Mouse (Mus musculus): ENCODE measurements at regions not wholly inside any gene's neighbourhood (a gene's known extent, or its start where the extent isn't known, plus 50 kb on each side); places are given as distances from the start of the nearest gene placed in this dataset.

- DNase-seq: no peak
These were observed 498.1 kb downstream of the Slc22a22 start for GRCm38 (mm10) chr15:56979353-56979752.

GRCm38 (mm10) chr15:56975446-56976433 lies 501.7 kb downstream of the Slc22a22 start:
- DNase-seq: no peak

- no peak for DNase-seq
These were observed 507.3 kb downstream of the Slc22a22 start for GRCm38 (mm10) chr15:56970140-56970539.

- DNase-seq: no peak
These were observed 521.1 kb downstream of the Slc22a22 start for GRCm38 (mm10) chr15:56956356-56956755.

- DNase-seq: no peak
These were observed 525.2 kb downstream of the Slc22a22 start for GRCm38 (mm10) chr15:56952176-56952575.

GRCm38 (mm10) chr15:56950824-56951223 lies 526.6 kb downstream of the Slc22a22 start:
- DNase-seq: no peak

- no peak for DNase-seq
These were observed 536.5 kb downstream of the Slc22a22 start for GRCm38 (mm10) chr15:56940891-56941290.

GRCm38 (mm10) chr15:56896553-56896952 lies 580.9 kb downstream of the Slc22a22 start:
- no peak for DNase-seq

GRCm38 (mm10) chr15:56881501-56881900 lies 595.9 kb downstream of the Slc22a22 start:
- DNase-seq: no peak

- DNase-seq: no peak
These were observed 611.5 kb downstream of the Slc22a22 start for GRCm38 (mm10) chr15:56865879-56866278.

GRCm38 (mm10) chr15:56865035-56865804 lies 612.2 kb downstream of the Slc22a22 start:
- no peak for DNase-seq

- DNase-seq: no peak
These were observed 618.6 kb downstream of the Slc22a22 start for GRCm38 (mm10) chr15:56858627-56859334.

GRCm38 (mm10) chr15:56858134-56858533 lies 619.3 kb downstream of the Slc22a22 start:
- no peak for DNase-seq

GRCm38 (mm10) chr15:56856057-56856456 lies 621.4 kb downstream of the Slc22a22 start:
- DNase-seq: peak; percentile 79 to 82

GRCm38 (mm10) chr15:56853106-56853505 lies 624.3 kb downstream of the Slc22a22 start:
- no peak for DNase-seq

GRCm38 (mm10) chr15:56847469-56848128 lies 629.8 kb downstream of the Slc22a22 start:
- DNase-seq: no peak

GRCm38 (mm10) chr15:56844574-56844973 lies 632.9 kb downstream of the Slc22a22 start:
- DNase-seq: no peak

- DNase-seq: no peak
These were observed 635.9 kb downstream of the Slc22a22 start for GRCm38 (mm10) chr15:56841516-56841915.

- no peak for DNase-seq
These were observed 640.1 kb downstream of the Slc22a22 start for GRCm38 (mm10) chr15:56837292-56837691.

GRCm38 (mm10) chr15:56834621-56835020 lies 642.8 kb downstream of the Slc22a22 start:
- DNase-seq: no peak

GRCm38 (mm10) chr15:56832666-56833065 lies 644.8 kb downstream of the Slc22a22 start:
- DNase-seq: no peak

GRCm38 (mm10) chr15:56820977-56821579 lies 656.3 kb downstream of the Slc22a22 start:
- no peak for DNase-seq
